Mouse (Mus musculus): ENCODE data around the gene Tia1. TPM values are rescaled to one million over a fixed set of nuclear protein-coding genes. Genes with fewer than 3 reads are reported as not detected.

Gene Tia1
- polyA plus RNA-seq, 1 experiment from 2014 or later, result 95.5 TPM

GRCm38 (mm10) chr6:86474646-86475181 lies 70.7 kb downstream of the Tia1 start:
- no peak overlapping the region for H3K9ac ChIP-seq (ENCODE audit: low read depth, low read length)
- peaks cover 35% of the 10 kb centered on the region for H3K4me1 ChIP-seq (replicated peaks; ENCODE audit: control insufficient read depth, insufficient read depth, low read length)
- no peak overlapping the region for H3K4me3 ChIP-seq (ENCODE audit: low read depth, low read length)
- DNase-seq (ENCODE audit: low spot score) (no peak), ATAC-seq (replicated peaks; ENCODE audit: low FRiP score) (no peak)
- 0 out of 2 replicates have a peak, but pooled peaks cover 1% of the 10 kb centered on the region for H3K36me3 ChIP-seq (ENCODE audit: control insufficient read depth, insufficient read depth, low read length)
- H3K27me3 ChIP-seq (replicated peaks; ENCODE audit: control insufficient read depth, insufficient read depth, low read length), result no peaks in the 10 kb centered on the region
- H3K9me3 ChIP-seq (ENCODE audit: control insufficient read depth, low read length), result no peaks in the 10 kb centered on the region
- no peak overlapping the region for H3K4me2 ChIP-seq
- H3K27ac ChIP-seq (ENCODE audit: low read depth, low read length), result 0 out of 2 replicates have a peak overlapping the region, but pooled peaks have one; percentile 35

- Histone ChIP-seq H3K27ac (ENCODE audit: low read depth, low read length) (0 out of 2 replicates have a peak overlapping the region, but pooled peaks have one; percentile 35), H3K36me3 (ENCODE audit: control insufficient read depth, insufficient read depth, low read length) (no peaks in the 10 kb centered on the region), H3K4me3 (ENCODE audit: low read depth, low read length) (no peak overlapping the region), H3K9ac (ENCODE audit: low read depth, low read length) (no peak overlapping the region), H3K4me1 (replicated peaks; ENCODE audit: control insufficient read depth, insufficient read depth, low read length) (peaks cover 42% of the 10 kb centered on the region), H3K27me3 (replicated peaks; ENCODE audit: control insufficient read depth, insufficient read depth, low read length) (no peaks in the 10 kb centered on the region), H3K9me3 (ENCODE audit: control insufficient read depth, low read length) (no peaks in the 10 kb centered on the region), H3K4me2 (no peak overlapping the region)
- ATAC-seq (replicated peaks; ENCODE audit: low FRiP score), result no peak
- 68% methylated on average over 9 of the region's 9 CpGs for WGBS
- no peak for DNase-seq (ENCODE audit: low spot score)
Observed at GRCm38 (mm10) chr6:86475462-86476167, 71.6 kb downstream of the Tia1 start.

GRCm38 (mm10) chr6:86476931-86477330 lies 72.9 kb downstream of the Tia1 start:
- ATAC-seq (replicated peaks; ENCODE audit: low FRiP score) (no peak), DNase-seq (ENCODE audit: low spot score) (no peak)
- H3K27ac ChIP-seq (ENCODE audit: low read depth, low read length), result no peak overlapping the region
- no peak overlapping the region for H3K4me3 ChIP-seq (ENCODE audit: low read depth, low read length)
- H3K4me1 ChIP-seq (replicated peaks; ENCODE audit: control insufficient read depth, insufficient read depth, low read length), result peaks cover 38% of the 10 kb centered on the region
- no peaks in the 10 kb centered on the region for H3K9me3 ChIP-seq (ENCODE audit: control insufficient read depth, low read length)
- H3K36me3 ChIP-seq (ENCODE audit: control insufficient read depth, insufficient read depth, low read length), result no peaks in the 10 kb centered on the region
- no peaks in the 10 kb centered on the region for H3K27me3 ChIP-seq (replicated peaks; ENCODE audit: control insufficient read depth, insufficient read depth, low read length)
- no peak overlapping the region for H3K9ac ChIP-seq (ENCODE audit: low read depth, low read length)
- WGBS, result 73% methylated on average over 5 of the region's 5 CpGs
- H3K4me2 ChIP-seq, result no peak overlapping the region

GRCm38 (mm10) chr6:86479311-86479710 lies 75.3 kb downstream of the Tia1 start:
- H3K9ac ChIP-seq (ENCODE audit: low read depth, low read length), result no peak overlapping the region
- 68% methylated on average over 3 of the region's 3 CpGs for WGBS
- ATAC-seq (replicated peaks; ENCODE audit: low FRiP score) (no peak), DNase-seq (ENCODE audit: low spot score) (no peak)
- no peak overlapping the region for H3K4me3 ChIP-seq (ENCODE audit: low read depth, low read length)
- H3K27me3 ChIP-seq (replicated peaks; ENCODE audit: control insufficient read depth, insufficient read depth, low read length), result no peaks in the 10 kb centered on the region
- H3K4me2 ChIP-seq, result no peak overlapping the region
- no peaks in the 10 kb centered on the region for H3K36me3 ChIP-seq (ENCODE audit: control insufficient read depth, insufficient read depth, low read length)
- H3K27ac ChIP-seq (ENCODE audit: low read depth, low read length), result peak overlapping the region; percentile 9; the same call in 1 of the 2 replicates
- H3K9me3 ChIP-seq (ENCODE audit: control insufficient read depth, low read length), result no peaks in the 10 kb centered on the region
- peaks cover 25% of the 10 kb centered on the region for H3K4me1 ChIP-seq (replicated peaks; ENCODE audit: control insufficient read depth, insufficient read depth, low read length)

- peaks cover 25% of the 10 kb centered on the region for H3K4me1 ChIP-seq (replicated peaks; ENCODE audit: control insufficient read depth, insufficient read depth, low read length)
- no peak for DNase-seq (ENCODE audit: low spot score)
- H3K27ac ChIP-seq (ENCODE audit: low read depth, low read length), result no peak overlapping the region
- no peaks in the 10 kb centered on the region for H3K27me3 ChIP-seq (replicated peaks; ENCODE audit: control insufficient read depth, insufficient read depth, low read length)
- no peaks in the 10 kb centered on the region for H3K36me3 ChIP-seq (ENCODE audit: control insufficient read depth, insufficient read depth, low read length)
- no peak overlapping the region for H3K4me3 ChIP-seq (ENCODE audit: low read depth, low read length)
- H3K4me2 ChIP-seq, result no peak overlapping the region
- ATAC-seq (replicated peaks; ENCODE audit: low FRiP score), result no peak
- no peak overlapping the region for H3K9ac ChIP-seq (ENCODE audit: low read depth, low read length)
- H3K9me3 ChIP-seq (ENCODE audit: control insufficient read depth, low read length), result no peaks in the 10 kb centered on the region
Observed at GRCm38 (mm10) chr6:86479816-86480188, 75.8 kb downstream of the Tia1 start.

- 38% methylated on average over 9 of the region's 9 CpGs for WGBS
- 0 out of 2 replicates have a peak overlapping the region, but pooled peaks have one; percentile 7 for H3K9ac ChIP-seq (ENCODE audit: low read depth, low read length)
- peak overlapping the region; percentile 38 for H3K4me2 ChIP-seq
- no peaks in the 10 kb centered on the region for H3K27me3 ChIP-seq (replicated peaks; ENCODE audit: control insufficient read depth, insufficient read depth, low read length)
- no peak for ATAC-seq (replicated peaks; ENCODE audit: low FRiP score)
- H3K36me3 ChIP-seq (ENCODE audit: control insufficient read depth, insufficient read depth, low read length), result no peaks in the 10 kb centered on the region
- no peak for DNase-seq (ENCODE audit: low spot score)
- H3K9me3 ChIP-seq (ENCODE audit: control insufficient read depth, low read length), result no peaks in the 10 kb centered on the region
- peak overlapping the region; percentile 42 for H3K27ac ChIP-seq (ENCODE audit: low read depth, low read length)
- H3K4me1 ChIP-seq (replicated peaks; ENCODE audit: control insufficient read depth, insufficient read depth, low read length), result peaks cover 23% of the 10 kb centered on the region
- H3K4me3 ChIP-seq (ENCODE audit: low read depth, low read length), result no peak overlapping the region
Observed at GRCm38 (mm10) chr6:86480189-86480831, 76.3 kb downstream of the Tia1 start.

- Histone ChIP-seq H3K9ac (ENCODE audit: low read depth, low read length) (no peak overlapping the region), H3K4me3 (ENCODE audit: low read depth, low read length) (no peak overlapping the region), H3K36me3 (ENCODE audit: control insufficient read depth, insufficient read depth, low read length) (no peaks in the 10 kb centered on the region), H3K27me3 (replicated peaks; ENCODE audit: control insufficient read depth, insufficient read depth, low read length) (no peaks in the 10 kb centered on the region), H3K4me1 (replicated peaks; ENCODE audit: control insufficient read depth, insufficient read depth, low read length) (peaks cover 18% of the 10 kb centered on the region), H3K4me2 (no peak overlapping the region), H3K9me3 (ENCODE audit: control insufficient read depth, low read length) (no peaks in the 10 kb centered on the region), H3K27ac (ENCODE audit: low read depth, low read length) (no peak overlapping the region)
- DNase-seq (ENCODE audit: low spot score), result no peak
- no peak for ATAC-seq (replicated peaks; ENCODE audit: low FRiP score)
- WGBS, result 83% methylated on average over 5 of the region's 5 CpGs
Observed at GRCm38 (mm10) chr6:86481871-86482270, 77.9 kb downstream of the Tia1 start.

Data from liver, embryonic 11.5 days (tissue).